Mouse (Mus musculus) testis, postnatal 10 days (tissue): ENCODE measurements around the gene Mpped1.
A peak's percentile ranks its signal among the peaks of the same experiment; 100 is the strongest.

ENCODE experiments used
- DNase-seq: peaks from one replicate; pipeline ENCODE4 v3.0.0; 2021; ENCODE audit warnings: low spot score

The Mpped1 gene

GRCm38 (mm10) chr15:83789046-83789445 is 9.8 kb downstream of the Mpped1 start:
- no peak for DNase-seq

- no peak for DNase-seq
These were observed 17.7 kb downstream of the Mpped1 start for GRCm38 (mm10) chr15:83796924-83797323.

- DNase-seq: no peak
These were observed 19.7 kb downstream of the Mpped1 start for GRCm38 (mm10) chr15:83798964-83799363.

GRCm38 (mm10) chr15:83801011-83801410 is 21.7 kb downstream of the Mpped1 start:
- DNase-seq: no peak

- DNase-seq: no peak
These were observed 34.8 kb downstream of the Mpped1 start for GRCm38 (mm10) chr15:83814106-83814505.

GRCm38 (mm10) chr15:83828011-83828410 is 48.7 kb downstream of the Mpped1 start:
- DNase-seq: peak; percentile 31

GRCm38 (mm10) chr15:83829226-83829625 is 50.0 kb downstream of the Mpped1 start:
- DNase-seq: no peak

- DNase-seq: no peak
These were observed 53.0 kb downstream of the Mpped1 start for GRCm38 (mm10) chr15:83832265-83832664.

- DNase-seq: no peak
These were observed 61.9 kb downstream of the Mpped1 start for GRCm38 (mm10) chr15:83840950-83841719.

- no peak for DNase-seq
These were observed 63.2 kb downstream of the Mpped1 start for GRCm38 (mm10) chr15:83842419-83842818.

- no peak for DNase-seq
These were observed 63.9 kb downstream of the Mpped1 start for GRCm38 (mm10) chr15:83842915-83843789.

GRCm38 (mm10) chr15:83845734-83846133 is 66.5 kb downstream of the Mpped1 start:
- no peak for DNase-seq

- no peak for DNase-seq
These were observed 67.3 kb downstream of the Mpped1 start for GRCm38 (mm10) chr15:83846592-83846991.

- DNase-seq: no peak
These were observed 68.2 kb downstream of the Mpped1 start for GRCm38 (mm10) chr15:83847512-83847911.

- DNase-seq: no peak
These were observed 68.9 kb downstream of the Mpped1 start for GRCm38 (mm10) chr15:83848193-83848592.

GRCm38 (mm10) chr15:83853400-83853811 is 74.1 kb downstream of the Mpped1 start:
- DNase-seq: no peak

- DNase-seq: peak; percentile 85
These were observed 77.9 kb downstream of the Mpped1 start for GRCm38 (mm10) chr15:83857129-83857528.

GRCm38 (mm10) chr15:83865626-83866025 is 86.4 kb downstream of the Mpped1 start:
- DNase-seq: no peak

GRCm38 (mm10) chr15:83870936-83871335 is 91.7 kb downstream of the Mpped1 start:
- DNase-seq: no peak

- DNase-seq: no peak
These were observed 98.0 kb downstream of the Mpped1 start for GRCm38 (mm10) chr15:83877155-83877866.

- DNase-seq: no peak
These were observed 98.6 kb downstream of the Mpped1 start for GRCm38 (mm10) chr15:83877898-83878297.

GRCm38 (mm10) chr15:83879845-83880244 is 100.6 kb downstream of the Mpped1 start:
- DNase-seq: peak; percentile 77
